Mouse (Mus musculus) MEL (cell line): ENCODE measurements around the gene Bcan. TPM values are rescaled to one million over a fixed set of nuclear protein-coding genes. Genes with fewer than 3 reads are reported as not detected.

ENCODE experiments used
- DNase-seq: peaks from one replicate; pipeline ENCODE4 v3.0.0; 2011; ENCODE audit warnings: low read depth, low spot score
- H3K27ac ChIP-seq: 2 replicates; pipeline ENCODE4 v1.5.1; 2012; ENCODE audit warnings: low read depth, mild to moderate bottlenecking, control low read depth, low read length, moderate library complexity; ENCODE audit not compliant: control insufficient read depth
- H3K27me3 ChIP-seq, 2 experiments: fragments of 150-350 bp in 1 of 2; sonication (generic) in 1 of 2; 2 replicates each; pipeline ENCODE4 v1.6.1; 2012; ENCODE audit warnings: low read length in 2 of 2, mild to moderate bottlenecking in 2 of 2, improper control_type of control experiment in 1 of 2, moderate library complexity in 1 of 2; ENCODE audit not compliant: insufficient read depth in 2 of 2, control insufficient read depth in 1 of 2
- H3K36me3 ChIP-seq, 2 experiments: 2 replicates each; pipeline ENCODE4 v1.6.1; 2012 to 2014; ENCODE audit warnings: low read length in 2 of 2, improper control_type of control experiment in 1 of 2, inconsistent platforms in 1 of 2, mild to moderate bottlenecking in 1 of 2; ENCODE audit not compliant: insufficient read depth in 2 of 2, control insufficient read depth in 1 of 2
- H3K4me1 ChIP-seq, 2 experiments: fragments of 150-350 bp in 1 of 2; sonication (generic) in 1 of 2; 2 replicates each; pipeline ENCODE4 v1.6.1; 2012; ENCODE audit warnings: low read length in 2 of 2, improper control_type of control experiment in 1 of 2, mild to moderate bottlenecking in 1 of 2; ENCODE audit not compliant: insufficient read depth in 2 of 2, control insufficient read depth in 1 of 2
- H3K4me3 ChIP-seq, 2 experiments: fragments of 150-350 bp in 1 of 2; sonication (generic) in 1 of 2; 2 replicates each; pipeline ENCODE4 v1.5.1; 2012; ENCODE audit warnings: low read depth in 2 of 2, low read length in 2 of 2, mild to moderate bottlenecking in 2 of 2, moderate library complexity in 2 of 2, control low read depth in 1 of 2, improper control_type of control experiment in 1 of 2; ENCODE audit not compliant: control insufficient read depth in 1 of 2, insufficient read depth in 1 of 2
- H3K79me2 ChIP-seq: 2 replicates; pipeline ENCODE4 v1.6.1; 2012; ENCODE audit warnings: mild to moderate bottlenecking, low read length, moderate library complexity; ENCODE audit not compliant: control insufficient read depth, poor library complexity, insufficient read depth
- H3K9ac ChIP-seq: 2 replicates; pipeline ENCODE4 v1.6.1; 2012; ENCODE audit warnings: low read depth, mild to moderate bottlenecking, control low read depth, low read length, moderate library complexity; ENCODE audit not compliant: control insufficient read depth, poor library complexity, severe bottlenecking
- H3K9me3 ChIP-seq: fragments of 150-350 bp; sonication (generic); replicated peaks from 2 replicates; pipeline ENCODE4 v1.6.1; 2012; ENCODE audit warnings: mild to moderate bottlenecking, low read length, improper control_type of control experiment, moderate library complexity; ENCODE audit not compliant: insufficient read depth
- CTCF ChIP-seq, 3 experiments: IDR thresholded peaks in 2 of 3; conservative IDR thresholded peaks in 1 of 3; 2 replicates each; pipeline ENCODE4 v1.5.1; 2011 to 2012; ENCODE audit warnings: low read length in 3 of 3, low read depth in 2 of 3, mild to moderate bottlenecking in 2 of 3, improper control_type of control experiment in 1 of 3, inconsistent platforms in 1 of 3, mixed read lengths in 1 of 3, moderate library complexity in 1 of 3; ENCODE audit not compliant: control insufficient read depth in 1 of 3, insufficient read depth in 1 of 3, poor library complexity in 1 of 3, severe bottlenecking in 1 of 3
- MAZ ChIP-seq: IDR thresholded peaks from 2 replicates; pipeline ENCODE4 v1.6.1; 2012; ENCODE audit warnings: low read depth, mild to moderate bottlenecking, inconsistent platforms, low read length, improper control_type of control experiment
- MEF2A ChIP-seq: IDR thresholded peaks from 2 replicates; pipeline ENCODE4 v1.6.1; 2014; ENCODE audit warnings: low read depth, mild to moderate bottlenecking, inconsistent platforms, low read length, improper control_type of control experiment; ENCODE audit not compliant: poor library complexity, insufficient replicate concordance, severe bottlenecking; ENCODE audit errors: extremely low read depth
- NRF1 ChIP-seq: IDR thresholded peaks from 2 replicates; pipeline ENCODE4 v1.6.1; 2014; ENCODE audit warnings: low read depth, mild to moderate bottlenecking, inconsistent platforms, low read length, improper control_type of control experiment, moderate library complexity; ENCODE audit not compliant: poor library complexity, insufficient read depth, severe bottlenecking
- POLR2A ChIP-seq, 2 experiments: IDR thresholded peaks; 2 replicates each; pipeline ENCODE4 v1.6.1; 2011 to 2012; ENCODE audit warnings: low read length in 2 of 2, mild to moderate bottlenecking in 2 of 2, control low read depth in 1 of 2, improper control_type of control experiment in 1 of 2, low read depth in 1 of 2, moderate library complexity in 1 of 2; ENCODE audit not compliant: control insufficient read depth in 1 of 2, insufficient read depth in 1 of 2, poor library complexity in 1 of 2
- POLR2AphosphoS5 ChIP-seq: IDR thresholded peaks from 2 replicates; pipeline ENCODE4 v1.6.1; 2012; ENCODE audit warnings: low read depth, borderline replicate concordance, mild to moderate bottlenecking, inconsistent platforms, low read length, moderate library complexity, mixed read lengths
- RCOR1 ChIP-seq: IDR thresholded peaks from 2 replicates; pipeline ENCODE4 v1.6.1; 2012; ENCODE audit warnings: low read depth, mild to moderate bottlenecking, inconsistent platforms, low read length, improper control_type of control experiment
- SIN3A ChIP-seq: IDR thresholded peaks from 2 replicates; pipeline ENCODE4 v1.6.1; 2012; ENCODE audit warnings: low read length, improper control_type of control experiment, inconsistent platforms
- TAL1 ChIP-seq: IDR thresholded peaks from 2 replicates; pipeline ENCODE4 v1.6.1; 2012; ENCODE audit warnings: mild to moderate bottlenecking, inconsistent platforms, low read length, moderate library complexity, mixed read lengths
- TBP ChIP-seq: IDR thresholded peaks from 2 replicates; pipeline ENCODE4 v1.8.0; 2011; ENCODE audit warnings: low read depth, low read length, improper control_type of control experiment
- UBTF ChIP-seq: IDR thresholded peaks from 2 replicates; pipeline ENCODE4 v1.6.1; 2012; ENCODE audit warnings: low read depth, mild to moderate bottlenecking, inconsistent platforms, low read length, improper control_type of control experiment, moderate library complexity, borderline replicate concordance; ENCODE audit not compliant: insufficient read depth
- USF1 ChIP-seq: IDR thresholded peaks from 2 replicates; pipeline ENCODE4 v1.6.1; 2014; ENCODE audit warnings: low read depth, mild to moderate bottlenecking, inconsistent platforms, low read length, improper control_type of control experiment, moderate library complexity
- ZKSCAN1 ChIP-seq: IDR thresholded peaks from 2 replicates; pipeline ENCODE4 v1.6.1; 2012; ENCODE audit warnings: low read depth, mild to moderate bottlenecking, inconsistent platforms, low read length, improper control_type of control experiment, moderate library complexity
- polyA plus RNA-seq, 2 experiments: library from polyadenylated mRNA; stranded (reverse) in 1 of 2; unstranded in 1 of 2; fragments of >175 nt in 1 of 2; fragments of >200 nt in 1 of 2; gene quantifications; 2 replicates each; pipeline versions ENCODE4 v1.2.1 to v1.2.4; 2012; ENCODE audit warnings: low replicate concordance in 2 of 2, low read depth in 1 of 2; ENCODE audit not compliant: insufficient read length in 2 of 2, insufficient read depth in 1 of 2, missing spikeins in 1 of 2
- total RNA-seq: library from RNA; depleted of rRNA; stranded (reverse); fragments of 300-350 nt; gene quantifications from 2 replicates; pipeline ENCODE4 v1.2.3, GENCODE M21; 2012

Gene Bcan
- total and polyA plus RNA-seq, 3 experiments, result not detected

GRCm38 (mm10) chr3:87993436-87993835 is 6.6 kb downstream of the Bcan start:
- H3K4me1 ChIP-seq, result no peaks in the 10 kb centered on the region; a peak in 1 of 4 replicates

DNA sequence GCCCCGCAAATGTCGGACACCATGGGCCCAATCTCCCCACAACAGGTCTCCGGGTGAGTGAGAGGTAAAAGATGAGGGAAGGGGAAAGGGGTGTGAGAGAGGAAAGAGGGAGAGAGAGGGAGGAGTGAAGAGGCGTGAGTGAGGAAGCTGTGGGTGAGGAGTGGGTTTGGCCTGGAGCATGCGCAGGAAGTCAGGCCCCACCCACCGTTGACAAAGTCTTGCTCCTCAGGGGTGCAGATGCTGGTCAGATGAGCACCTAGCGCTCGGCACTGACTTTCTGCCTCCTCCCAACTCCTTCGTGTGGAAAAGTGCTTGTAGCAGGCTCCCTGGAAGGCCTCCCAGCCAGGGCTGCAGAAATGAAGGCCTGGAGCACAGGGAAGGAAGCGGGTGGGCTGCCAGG is 10.1 kb downstream of the Bcan start:
- Histone ChIP-seq H3K27me3 (no peaks in the 10 kb centered on the region), H3K27ac (no peak overlapping the region), H3K79me2 (no peaks in the 10 kb centered on the region), H3K4me1 (no peaks in the 10 kb centered on the region; a peak in 2 of 4 replicates), H3K4me3 (no peak overlapping the region), H3K9me3 (no peaks in the 10 kb centered on the region), H3K36me3 (no peaks in the 10 kb centered on the region; a peak in 1 of 4 replicates), H3K9ac (no peak overlapping the region)
- no peak for DNase-seq
- peak; percentile 63 for TF ChIP-seq NRF1
- no peak for TF ChIP-seq RCOR1
- TF ChIP-seq ZKSCAN1, result no peak
- TF ChIP-seq USF1, result no peak
- TF ChIP-seq MEF2A, result no peak
- no peak for TF ChIP-seq UBTF

More at GRCm38 (mm10) chr3:87993436-87993835, 6.6 kb downstream of the Bcan start:
- Histone ChIP-seq H3K9me3 (no peaks in the 10 kb centered on the region), H3K27me3 (no peaks in the 10 kb centered on the region), H3K36me3 (no peaks in the 10 kb centered on the region; a peak in 1 of 4 replicates), H3K79me2 (no peaks in the 10 kb centered on the region), H3K27ac (no peak overlapping the region), H3K4me3 (no peak overlapping the region), H3K9ac (no peak overlapping the region)
- peak; percentile 77 for DNase-seq
- TF ChIP-seq TBP, result no peak
- no peak for TF ChIP-seq TAL1
- no peak for TF ChIP-seq POLR2A (IDR thresholded peaks at IDR 0.05; ENCODE audit: control insufficient read depth in 1 of 2, insufficient read depth in 1 of 2, low read depth in 1 of 2, low read length in 2 of 2, poor library complexity in 1 of 2)
- peak; percentile 72 for TF ChIP-seq SIN3A
- TF ChIP-seq MAZ, result peak; percentile 89; the same call in 1 of the 2 replicates

DNA sequence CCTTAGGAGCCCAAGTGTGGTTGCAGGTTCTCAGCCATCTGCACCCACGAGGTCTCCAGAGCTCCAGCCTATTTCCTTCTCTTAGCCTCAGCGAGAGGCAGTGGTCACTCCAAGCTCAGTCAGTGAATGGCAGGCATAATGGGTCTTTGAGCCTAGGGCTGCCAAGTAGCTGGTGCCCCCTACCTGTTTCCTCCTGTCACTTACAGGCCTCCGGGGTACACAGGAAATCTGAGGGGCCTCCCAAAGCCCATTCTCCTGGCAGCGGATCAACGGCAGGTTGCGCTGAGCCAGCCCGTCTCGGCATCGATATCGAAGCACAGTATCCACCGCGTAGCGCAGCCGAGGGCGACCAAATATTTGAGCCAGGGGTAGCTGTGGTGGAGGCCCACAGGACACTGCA is 12.0 kb downstream of the Bcan start:
- Histone ChIP-seq H3K9me3 (no peaks in the 10 kb centered on the region), H3K36me3 (no peaks in the 10 kb centered on the region; a peak in 1 of 4 replicates), H3K4me1 (no peaks in the 10 kb centered on the region; a peak in 2 of 4 replicates), H3K9ac (peak overlapping the region; percentile 60), H3K27ac (peak overlapping the region; percentile 12), H3K4me3 (peak overlapping the region; percentile 56 to 62)
- no peak for DNase-seq
- peak in 1 of 3 experiments; percentile 15; a peak in 1 of 6 replicates for TF ChIP-seq CTCF (IDR thresholded peaks at IDR 0.05 in 2 of 3, conservative IDR thresholded peaks at IDR 0.05 in 1 of 3; ENCODE audit: control insufficient read depth in 1 of 3, insufficient read depth in 1 of 3, low read depth in 2 of 3, low read length in 3 of 3, poor library complexity in 1 of 3, severe bottlenecking in 1 of 3)
- no peak for TF ChIP-seq POLR2AphosphoS5
- TF ChIP-seq, all 39 proteins: peak for 1
- no peaks in the 10 kb centered on the region for H3K27me3 ChIP-seq
- no peaks in the 10 kb centered on the region for H3K79me2 ChIP-seq
